Mouse (Mus musculus) erythroblast, embryonic 14.5 days (primary cell): Measurements from ENCODE around the gene Foxo3.

Experiments used
- GATA1 ChIP-seq: IDR thresholded peaks from 2 replicates; pipeline ENCODE4 v1.6.1; 2012; ENCODE audit warnings: low read length, inconsistent platforms, mixed read lengths
- TAL1 ChIP-seq: IDR thresholded peaks from 3 replicates; pipeline ENCODE4 v1.6.1; 2012; ENCODE audit warnings: low read length, inconsistent platforms, mixed read lengths

GRCm38 (mm10) chr10:42297954-42298353 is 21.4 kb upstream of the Foxo3 start:
- TF ChIP-seq TAL1 = no peak
- no peak for TF ChIP-seq GATA1
